Mouse (Mus musculus): ENCODE results near the gene Rfx5.

Rfx5 gene

GRCm38 (mm10) chr3:95002569-95002968, 48.7 kb downstream of the Rfx5 start:
- DNase-seq (ENCODE audit: low spot score), result no peak

GRCm38 (mm10) chr3:95003273-95003672, 49.4 kb downstream of the Rfx5 start:
- DNase-seq (ENCODE audit: low spot score), result no peak

DNA sequence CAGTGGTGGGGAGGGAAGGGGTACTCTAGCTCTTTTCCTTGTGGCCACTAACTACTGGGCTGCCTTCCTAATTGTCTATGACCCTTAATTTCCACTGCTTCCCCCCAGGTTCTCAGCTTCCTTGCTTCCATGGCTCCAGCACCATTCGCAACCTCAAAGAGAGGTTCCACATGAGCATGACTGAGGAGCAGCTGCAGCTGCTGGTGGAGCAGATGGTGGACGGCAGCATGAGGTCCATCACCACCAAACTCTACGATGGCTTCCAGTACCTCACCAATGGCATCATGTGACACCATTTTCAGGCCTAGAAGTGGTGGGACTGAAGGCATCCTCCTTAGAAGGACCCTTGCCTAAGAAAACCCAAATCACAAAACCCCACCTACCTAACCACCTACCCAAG, 51.8 kb downstream of the Rfx5 start:
- DNase-seq (ENCODE audit: low spot score), result no peak

DNA sequence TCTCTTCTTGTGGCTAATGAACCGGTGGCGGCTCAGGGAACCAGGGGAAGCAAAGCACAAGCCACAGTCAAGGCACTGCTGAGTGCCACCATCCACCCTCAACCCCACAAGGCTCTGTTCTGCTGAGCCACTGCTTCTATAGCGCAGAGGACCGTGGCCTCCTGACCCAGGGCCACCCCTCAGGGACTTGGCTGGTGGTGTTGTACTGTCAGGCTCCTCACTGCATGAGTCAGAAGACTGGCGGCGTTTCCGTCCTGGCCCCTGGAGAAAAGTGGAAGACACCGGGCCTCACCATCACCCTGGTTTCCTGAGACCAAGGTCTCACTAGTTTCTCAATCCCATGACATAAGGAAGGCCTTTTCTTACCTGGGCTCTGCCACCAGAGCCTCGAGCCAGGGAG, 53.8 kb downstream of the Rfx5 start:
- no peak for DNase-seq (ENCODE audit: low spot score)

GRCm38 (mm10) chr3:95010396-95010795, 56.5 kb downstream of the Rfx5 start:
- DNase-seq (ENCODE audit: low spot score), result no peak

Data from c-Kit-positive CD71-positive TER-119-positive erythroid progenitor cells, embryonic 14.5 days (primary cell).